Mouse (Mus musculus) G1E-ER4 (cell line): Measurements from ENCODE around the gene Frmd5. TPM values are rescaled to one million over a fixed set of nuclear protein-coding genes. Genes with fewer than 3 reads are reported as not detected.

ENCODE experiments used
- GATA1 ChIP-seq: IDR thresholded peaks from one replicate; pipeline ENCODE4 v1.8.0; 2012; ENCODE audit warnings: low read length, inconsistent platforms
- polyA plus RNA-seq: library from polyadenylated mRNA; stranded (reverse); fragments of >175 nt; gene quantifications from 2 replicates; pipeline ENCODE4 v1.2.3, GENCODE M21; 2012

The Frmd5 gene
- polyA plus RNA-seq, 1 experiment, result 16.7 TPM

- TF ChIP-seq GATA1, result no peak
Measured at GRCm38 (mm10) chr2:121583468-121584116, 223.3 kb downstream of the Frmd5 start.

- TF ChIP-seq GATA1, result no peak
Measured at GRCm38 (mm10) chr2:121582809-121583376, 224.0 kb downstream of the Frmd5 start.

GRCm38 (mm10) chr2:121575741-121576201, 231.1 kb downstream of the Frmd5 start:
- no peak for TF ChIP-seq GATA1

- TF ChIP-seq GATA1, result no peak
Measured at GRCm38 (mm10) chr2:121574066-121574630, 232.7 kb downstream of the Frmd5 start.

GRCm38 (mm10) chr2:121571780-121572179, 235.1 kb downstream of the Frmd5 start:
- TF ChIP-seq GATA1, result no peak

- no peak for TF ChIP-seq GATA1
Measured at GRCm38 (mm10) chr2:121570999-121571655, 235.8 kb downstream of the Frmd5 start.

- TF ChIP-seq GATA1, result no peak
Measured at GRCm38 (mm10) chr2:121570049-121570448, 236.8 kb downstream of the Frmd5 start.

- TF ChIP-seq GATA1, result no peak
Measured at GRCm38 (mm10) chr2:121565911-121566310, 241.0 kb downstream of the Frmd5 start.

GRCm38 (mm10) chr2:121563117-121563516, 243.8 kb downstream of the Frmd5 start:
- no peak for TF ChIP-seq GATA1

- TF ChIP-seq GATA1, result no peak
Measured at GRCm38 (mm10) chr2:121551271-121551670, 255.6 kb downstream of the Frmd5 start.

GRCm38 (mm10) chr2:121549630-121550029, 257.3 kb downstream of the Frmd5 start:
- TF ChIP-seq GATA1, result no peak

- no peak for TF ChIP-seq GATA1
Measured at GRCm38 (mm10) chr2:121544829-121545228, 262.1 kb downstream of the Frmd5 start.

GRCm38 (mm10) chr2:121525056-121525455, 281.8 kb downstream of the Frmd5 start:
- no peak for TF ChIP-seq GATA1

- TF ChIP-seq GATA1, result no peak
Measured at GRCm38 (mm10) chr2:121522006-121522405, 284.9 kb downstream of the Frmd5 start.

GRCm38 (mm10) chr2:121518106-121518505, 288.8 kb downstream of the Frmd5 start:
- TF ChIP-seq GATA1, result no peak

- TF ChIP-seq GATA1, result no peak
Measured at GRCm38 (mm10) chr2:121514211-121514610, 292.7 kb downstream of the Frmd5 start.

GRCm38 (mm10) chr2:121511401-121511800, 295.5 kb downstream of the Frmd5 start:
- no peak for TF ChIP-seq GATA1
